Mouse (Mus musculus) forebrain, embryonic 12.5 days (tissue): ENCODE measurements at regions not wholly inside any gene's neighbourhood (a gene's known extent, or its start where the extent isn't known, plus 50 kb on each side); places are given as distances from the start of the nearest gene placed in this dataset.

Experiments used
- ATAC-seq: fragments of 200-750 bp; cut with Nextera tagmentation; 2 replicates; pipeline ENCODE4 v1.8.0; 2017; ENCODE audit warnings: moderate TSS enrichment; ENCODE audit not compliant: low FRiP score
- H3K27ac ChIP-seq: fragments of 300-500 bp; sonication (generic); 2 replicates; pipeline ENCODE4 v1.5.1; 2016; ENCODE audit warnings: mild to moderate bottlenecking
- H3K27me3 ChIP-seq: fragments of 300-500 bp; sonication (generic); 2 replicates; pipeline ENCODE4 v1.6.1; 2016; ENCODE audit warnings: mild to moderate bottlenecking
- H3K36me3 ChIP-seq: fragments of 300-500 bp; sonication (generic); replicated peaks from 2 replicates; pipeline ENCODE4 v1.6.1; 2016; ENCODE audit warnings: mild to moderate bottlenecking
- H3K4me1 ChIP-seq: fragments of 300-500 bp; sonication (generic); 2 replicates; pipeline ENCODE4 v1.6.1; 2016
- H3K4me2 ChIP-seq: fragments of 300-500 bp; sonication (generic); 2 replicates; pipeline ENCODE4 v1.6.1; 2016; ENCODE audit warnings: mild to moderate bottlenecking, moderate library complexity
- H3K4me3 ChIP-seq: fragments of 300-500 bp; sonication (generic); replicated peaks from 2 replicates; pipeline ENCODE4 v1.5.1; 2016; ENCODE audit warnings: mild to moderate bottlenecking
- H3K9ac ChIP-seq: fragments of 300-500 bp; sonication (generic); 2 replicates; pipeline ENCODE4 v1.6.1; 2016; ENCODE audit warnings: mild to moderate bottlenecking
- H3K9me3 ChIP-seq: fragments of 300-500 bp; sonication (generic); 2 replicates; pipeline ENCODE4 v1.6.1; 2016
- WGBS: fragments of 180-500 bp; shearing (Covaris S2); methylation state at CpG from one replicate; pipeline ENCODE4 v1.1.7; 2016; 5-methylcytosine and 5-hydroxymethylcytosine counted together

DNA sequence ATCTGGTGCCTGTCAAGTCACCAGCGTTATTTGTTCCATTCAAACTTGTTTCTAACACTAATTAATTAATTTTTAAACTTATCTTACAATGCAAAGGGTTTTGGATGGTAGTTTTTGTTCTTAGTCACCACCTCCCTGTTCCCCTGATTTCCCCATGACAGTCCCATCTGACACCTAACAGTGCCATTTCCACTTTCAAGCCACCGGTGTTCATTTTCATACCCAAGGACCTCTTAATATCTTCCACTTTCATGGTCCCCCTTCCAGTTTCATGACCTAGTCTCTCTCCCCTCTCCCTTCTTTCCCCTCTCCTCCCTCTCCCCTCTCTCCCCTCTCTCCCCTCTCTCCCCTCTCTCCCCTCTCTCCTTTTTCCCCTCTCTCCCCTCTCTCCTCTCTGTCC is 99.3 kb upstream of the Fndc3a start:
- Histone ChIP-seq H3K27ac (no peak overlapping the region), H3K4me3 (no peak overlapping the region), H3K36me3 (no peaks in the 10 kb centered on the region), H3K9ac (no peak overlapping the region), H3K4me1 (no peaks in the 10 kb centered on the region), H3K4me2 (no peak overlapping the region), H3K9me3 (no peaks in the 10 kb centered on the region), H3K27me3 (no peaks in the 10 kb centered on the region)
- ATAC-seq: no peak
- 75% methylated on average over 2 of the region's 2 CpGs for WGBS

DNA sequence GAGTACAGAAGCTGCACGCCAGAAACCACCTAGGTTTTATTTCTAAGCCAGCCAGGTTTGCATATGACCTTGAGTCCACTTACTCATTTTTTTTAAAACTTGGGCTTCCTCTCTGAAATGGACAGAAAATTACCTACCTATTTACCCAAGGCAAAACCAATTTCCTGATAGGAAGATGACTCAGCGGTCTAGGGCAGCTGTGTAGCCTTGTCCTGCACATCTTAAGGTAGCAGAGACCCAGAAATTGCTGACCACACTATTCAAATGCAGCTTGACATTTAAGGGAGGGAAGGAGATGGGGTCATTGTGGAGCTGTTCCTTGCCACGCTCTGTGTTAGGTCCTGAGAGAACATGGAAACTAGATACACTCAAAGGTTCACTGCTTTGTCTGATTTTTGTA is 98.1 kb upstream of the Fndc3a start:
- H3K9ac ChIP-seq: no peak overlapping the region
- no peaks in the 10 kb centered on the region for H3K4me1 ChIP-seq
- H3K27me3 ChIP-seq: no peaks in the 10 kb centered on the region
- no peak overlapping the region for H3K4me2 ChIP-seq
- H3K9me3 ChIP-seq: no peaks in the 10 kb centered on the region
- no peak for ATAC-seq
- H3K4me3 ChIP-seq: no peak overlapping the region
- H3K27ac ChIP-seq: no peak overlapping the region
- 92% methylated on average over 3 of the region's 3 CpGs for WGBS
- H3K36me3 ChIP-seq: no peaks in the 10 kb centered on the region

DNA sequence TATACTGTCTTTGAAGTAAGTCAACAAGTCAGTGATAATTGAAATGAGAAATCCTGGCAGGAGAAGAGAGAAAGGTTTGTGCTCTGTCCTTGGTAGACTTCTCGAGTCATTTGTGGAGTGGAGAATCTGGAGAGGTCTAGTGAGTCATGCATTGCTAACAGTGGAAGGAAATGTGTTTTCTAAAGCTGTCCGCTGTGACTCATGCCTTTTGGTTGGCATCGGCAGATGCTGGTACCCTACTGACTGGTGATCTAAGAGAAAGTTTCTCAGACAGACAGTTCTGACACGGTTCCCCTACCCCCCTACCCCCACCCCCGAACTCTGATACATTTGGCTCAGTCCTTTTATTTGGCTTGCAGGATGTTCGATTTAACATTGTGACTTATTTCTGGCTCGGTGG is 97.5 kb upstream of the Fndc3a start:
- Histone ChIP-seq H3K9me3 (no peaks in the 10 kb centered on the region), H3K4me1 (no peaks in the 10 kb centered on the region), H3K36me3 (no peaks in the 10 kb centered on the region), H3K9ac (no peak overlapping the region), H3K27ac (no peak overlapping the region), H3K4me3 (no peak overlapping the region), H3K27me3 (no peaks in the 10 kb centered on the region), H3K4me2 (no peak overlapping the region)
- WGBS: 88% methylated on average over 7 of the region's 7 CpGs
- ATAC-seq: no peak

DNA sequence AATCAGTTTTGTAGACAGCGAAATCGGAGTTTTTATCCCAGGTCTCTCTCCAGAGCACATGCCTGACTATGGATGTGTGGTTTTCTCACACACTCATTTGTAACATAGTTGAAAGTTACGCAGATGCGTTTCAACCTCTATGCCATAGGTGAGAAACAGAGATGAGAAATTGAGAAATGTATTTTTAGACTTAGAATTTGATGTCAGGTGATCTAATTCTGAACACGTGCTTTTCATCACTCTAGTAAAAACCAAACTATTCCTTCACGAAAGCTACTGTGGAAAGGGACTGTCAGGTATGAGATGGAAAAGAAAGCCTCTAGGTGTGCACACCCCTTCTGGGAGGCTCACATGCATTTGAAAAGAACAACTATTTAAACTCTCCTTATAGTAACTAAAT is 96.8 kb upstream of the Fndc3a start:
- Histone ChIP-seq H3K27ac (no peak overlapping the region), H3K4me3 (no peak overlapping the region), H3K36me3 (no peaks in the 10 kb centered on the region), H3K27me3 (no peaks in the 10 kb centered on the region), H3K4me1 (no peaks in the 10 kb centered on the region), H3K4me2 (no peak overlapping the region), H3K9ac (no peak overlapping the region), H3K9me3 (no peaks in the 10 kb centered on the region)
- no peak for ATAC-seq
- WGBS: 94% methylated on average over 6 of the region's 6 CpGs

- Histone ChIP-seq H3K27ac (no peak overlapping the region), H3K4me3 (no peak overlapping the region), H3K27me3 (no peaks in the 10 kb centered on the region), H3K36me3 (no peaks in the 10 kb centered on the region), H3K9me3 (no peaks in the 10 kb centered on the region), H3K4me2 (no peak overlapping the region), H3K4me1 (no peaks in the 10 kb centered on the region), H3K9ac (no peak overlapping the region)
- ATAC-seq: no peak
These were observed 93.8 kb upstream of the Fndc3a start for GRCm38 (mm10) chr14:72803579-72803978.

GRCm38 (mm10) chr14:72790654-72791053 is 80.9 kb upstream of the Fndc3a start:
- Histone ChIP-seq H3K36me3 (no peaks in the 10 kb centered on the region), H3K9me3 (no peaks in the 10 kb centered on the region), H3K9ac (no peak overlapping the region), H3K27me3 (no peaks in the 10 kb centered on the region), H3K4me2 (no peak overlapping the region), H3K27ac (no peak overlapping the region), H3K4me3 (no peak overlapping the region), H3K4me1 (no peaks in the 10 kb centered on the region)
- no peak for ATAC-seq
- 83% methylated on average over 3 of the region's 3 CpGs for WGBS

DNA sequence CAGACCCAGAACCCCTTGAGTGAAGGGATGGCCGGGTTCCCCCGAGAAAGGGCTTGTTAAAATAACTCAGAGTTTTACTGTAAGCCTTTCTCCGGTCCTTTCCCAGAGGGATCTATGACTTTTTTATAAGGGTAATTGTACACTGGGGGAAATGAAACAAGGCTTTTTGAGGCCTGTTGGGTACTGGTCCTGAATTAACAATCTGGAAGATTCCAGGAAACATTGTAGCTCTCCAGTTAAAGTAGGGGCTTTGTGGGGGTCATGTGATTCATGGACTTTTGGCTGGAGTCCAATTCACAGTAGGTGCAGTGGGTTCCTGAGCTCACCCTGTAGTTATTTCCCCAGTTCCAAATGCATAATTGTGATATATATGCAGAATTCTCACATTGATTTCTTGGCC is 77.1 kb upstream of the Fndc3a start:
- Histone ChIP-seq H3K27me3 (no peaks in the 10 kb centered on the region), H3K27ac (no peak overlapping the region), H3K4me2 (no peak overlapping the region), H3K4me1 (no peaks in the 10 kb centered on the region), H3K9me3 (no peaks in the 10 kb centered on the region), H3K9ac (no peak overlapping the region), H3K36me3 (no peaks in the 10 kb centered on the region), H3K4me3 (no peak overlapping the region)
- no peak for ATAC-seq
- WGBS: 89% methylated on average over 3 of the region's 3 CpGs

GRCm38 (mm10) chr14:72783248-72783647 is 73.4 kb upstream of the Fndc3a start:
- Histone ChIP-seq H3K36me3 (no peaks in the 10 kb centered on the region), H3K9me3 (no peaks in the 10 kb centered on the region), H3K4me2 (no peak overlapping the region), H3K27ac (no peak overlapping the region), H3K9ac (no peak overlapping the region), H3K4me3 (no peak overlapping the region), H3K27me3 (no peaks in the 10 kb centered on the region), H3K4me1 (no peaks in the 10 kb centered on the region)
- ATAC-seq: no peak
- WGBS: 76% methylated on average over 9 of the region's 9 CpGs

DNA sequence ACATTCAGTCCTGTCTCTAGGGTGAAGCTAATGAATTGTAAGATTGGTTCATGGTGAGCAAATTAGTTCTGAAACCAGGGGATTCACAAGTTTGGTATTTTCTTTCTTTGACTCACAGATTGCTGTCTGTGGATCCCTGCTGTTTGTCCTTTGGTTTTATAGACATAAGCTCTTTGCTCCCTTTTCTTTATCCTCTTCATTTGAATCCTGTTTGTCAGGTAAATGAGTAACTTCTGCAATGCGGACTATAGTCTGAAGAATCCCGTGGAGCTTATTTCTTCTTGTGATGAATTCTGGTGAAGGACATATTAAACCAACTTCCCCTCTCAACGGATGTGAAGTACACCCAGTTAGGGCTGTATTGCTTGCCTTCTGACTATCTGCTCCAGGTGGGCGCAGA is 69.6 kb upstream of the Fndc3a start:
- WGBS: 68% methylated on average over 4 of the region's 4 CpGs

GRCm38 (mm10) chr14:72778756-72779155 is 69.0 kb upstream of the Fndc3a start:
- ATAC-seq: no peak
- H3K27ac ChIP-seq: no peak overlapping the region
- no peaks in the 10 kb centered on the region for H3K9me3 ChIP-seq
- H3K27me3 ChIP-seq: no peaks in the 10 kb centered on the region
- H3K36me3 ChIP-seq: no peaks in the 10 kb centered on the region
- H3K4me3 ChIP-seq: no peak overlapping the region
- WGBS: 82% methylated on average over 6 of the region's 6 CpGs
- no peaks in the 10 kb centered on the region for H3K4me1 ChIP-seq
- H3K4me2 ChIP-seq: no peak overlapping the region
- H3K9ac ChIP-seq: no peak overlapping the region

More for the DNA sequence above, 69.6 kb upstream of the Fndc3a start:
- Histone ChIP-seq H3K9me3 (no peaks in the 10 kb centered on the region), H3K36me3 (no peaks in the 10 kb centered on the region), H3K4me1 (no peaks in the 10 kb centered on the region), H3K4me2 (no peak overlapping the region), H3K27me3 (no peaks in the 10 kb centered on the region), H3K4me3 (no peak overlapping the region), H3K9ac (no peak overlapping the region), H3K27ac (no peak overlapping the region)
- ATAC-seq: no peak

DNA sequence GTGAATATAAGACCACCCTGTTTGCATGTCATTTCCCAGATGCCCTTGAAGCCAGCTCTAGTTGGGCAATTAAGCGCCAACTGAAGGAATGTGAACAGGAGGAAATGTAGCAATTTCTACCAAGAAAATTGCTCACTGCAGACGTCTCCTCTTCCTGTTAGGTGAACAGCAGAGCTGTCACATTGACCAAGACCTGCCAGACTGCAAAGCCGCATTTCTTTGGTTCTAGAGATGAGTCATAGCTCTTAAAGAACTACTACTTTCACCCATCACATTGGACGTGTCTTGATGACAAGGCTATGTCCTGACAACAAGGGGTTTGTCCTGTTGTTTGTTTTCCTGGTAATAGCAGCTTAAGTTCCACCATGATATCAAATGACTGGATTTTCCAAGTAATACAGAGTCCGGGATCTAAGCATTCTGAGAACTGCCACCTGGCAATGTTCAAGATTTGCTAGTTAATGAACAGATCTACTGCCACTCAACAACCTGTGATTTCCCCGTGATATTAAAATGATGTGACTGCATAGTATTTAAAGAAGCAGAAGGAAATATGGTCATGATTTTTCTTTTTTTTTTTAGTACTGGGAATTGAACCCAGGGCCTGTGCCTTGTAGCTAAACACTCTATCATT is 68.2 kb upstream of the Fndc3a start:
- ATAC-seq: no peak
- H3K36me3 ChIP-seq: no peaks in the 10 kb centered on the region
- H3K4me3 ChIP-seq: no peak overlapping the region
- H3K4me1 ChIP-seq: no peaks in the 10 kb centered on the region
- H3K27me3 ChIP-seq: no peaks in the 10 kb centered on the region
- H3K9me3 ChIP-seq: no peaks in the 10 kb centered on the region
- H3K27ac ChIP-seq: no peak overlapping the region
- no peak overlapping the region for H3K4me2 ChIP-seq
- 80% methylated on average over 6 of the region's 6 CpGs for WGBS
- H3K9ac ChIP-seq: no peak overlapping the region

- Histone ChIP-seq H3K4me3 (no peak overlapping the region), H3K27ac (no peak overlapping the region), H3K9me3 (0 out of 2 replicates have a peak, but pooled peaks cover 3% of the 10 kb centered on the region), H3K9ac (no peak overlapping the region), H3K4me2 (no peak overlapping the region), H3K27me3 (no peaks in the 10 kb centered on the region), H3K36me3 (no peaks in the 10 kb centered on the region), H3K4me1 (no peaks in the 10 kb centered on the region)
- no peak for ATAC-seq
- WGBS: 62% methylated on average over 1 of the region's 1 CpGs
These were observed 60.4 kb upstream of the Fndc3a start for GRCm38 (mm10) chr14:72770237-72770636.

DNA sequence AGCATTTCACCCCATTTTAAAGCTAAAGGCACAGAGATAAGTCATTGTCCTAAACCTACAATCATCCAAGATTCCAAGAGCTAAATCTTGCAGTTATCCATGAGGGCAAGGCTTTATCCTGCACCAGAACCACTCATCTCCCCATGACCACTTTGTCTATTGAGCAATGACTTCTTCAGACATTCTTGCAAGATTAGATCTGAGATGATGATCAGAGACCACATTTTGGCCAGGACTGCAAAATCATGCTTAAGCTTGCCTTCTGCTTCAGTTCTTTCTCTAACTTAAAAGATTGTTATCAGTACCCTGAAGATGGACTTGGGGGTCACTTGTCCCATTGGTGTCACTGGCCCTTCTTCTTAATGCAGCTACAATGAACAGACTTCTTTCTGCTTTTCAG is 50.3 kb upstream of the Fndc3a start:
- H3K36me3 ChIP-seq: no peaks in the 10 kb centered on the region
- H3K27me3 ChIP-seq: no peaks in the 10 kb centered on the region
- H3K4me1 ChIP-seq: no peaks in the 10 kb centered on the region
- no peak overlapping the region for H3K9ac ChIP-seq
- no peaks in the 10 kb centered on the region for H3K9me3 ChIP-seq
- H3K4me3 ChIP-seq: no peak overlapping the region
- ATAC-seq: no peak
- H3K4me2 ChIP-seq: no peak overlapping the region
- no peak overlapping the region for H3K27ac ChIP-seq
